Mouse (Mus musculus) left cerebral cortex, adult 8-10 months (tissue): ENCODE results near the gene Cfap70. TPM values are rescaled to one million over a fixed set of nuclear protein-coding genes. Genes with fewer than 3 reads are reported as not detected.

Experiments
- DNase-seq, 2 experiments: peaks; one replicate each; pipeline ENCODE4 v3.0.0; 2022; ENCODE audit warnings: low spot score in 2 of 2
- total RNA-seq, 4 experiments: library from RNA; stranded (reverse); gene quantifications; 2 replicates each; pipeline ENCODE4 v1.2.4; 2022

Gene Cfap70
- total RNA-seq, 4 experiments from 2014 or later, result 3.1 to 4.1 (median 3.5) TPM

DNA sequence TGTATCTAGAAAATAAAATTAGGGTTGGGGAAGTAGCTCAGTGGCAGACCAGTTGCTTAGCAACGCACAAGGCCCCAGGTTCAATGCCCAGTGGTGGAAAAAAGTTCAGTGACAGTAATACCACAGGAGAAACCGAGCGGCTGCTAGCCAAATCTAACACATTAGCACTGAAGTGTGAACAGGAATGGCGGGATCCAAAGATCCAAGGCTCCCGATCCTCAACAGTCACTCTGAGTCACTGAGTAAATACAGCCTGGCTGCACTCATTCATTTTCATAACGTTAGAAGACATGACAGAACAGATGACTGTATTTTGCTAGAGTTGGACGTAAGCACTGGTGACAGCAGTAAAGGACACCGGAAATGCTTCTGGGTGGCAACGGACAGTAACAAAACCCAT, 106.1 kb downstream of the Cfap70 start:
- DNase-seq, result no peak

Other genes with a start within 250 kb of the Cfap70 start
- not detected for gene Kcnk16, start 183.0 kb downstream of the Cfap70 start, total RNA-seq
- gene Nudt13, start 157.5 kb downstream of the Cfap70 start, total RNA-seq, result 10 to 100 TPM; 18.9 to 23.2 (median 21.2) TPM
- 10 to 100 TPM; 34.6 to 39.1 (median 36.5) TPM for gene Ecd, start 104.1 kb downstream of the Cfap70 start, total RNA-seq
- gene Fam149b, start 104.1 kb downstream of the Cfap70 start, total RNA-seq, result 10 to 100 TPM; 45.3 to 49.3 (median 47.8) TPM
- gene Dnajc9, start 63.3 kb downstream of the Cfap70 start, total RNA-seq, result 10 to 100 TPM; 24.9 to 33.6 (median 28.6) TPM
- gene Mrps16, start 58.6 kb downstream of the Cfap70 start, total RNA-seq, result 10 to 100 TPM; 30.2 to 36.4 (median 33.9) TPM
- gene Anxa7, start 27.9 kb upstream of the Cfap70 start, total RNA-seq, result 10 to 100 TPM; 70.2 to 86.3 (median 74.8) TPM
- 1 to 10 TPM in 2 of 4 experiments, under 1 TPM in 2; 0.59 to 1.8 (median 0.89) TPM for gene Mss51, start 44.7 kb upstream of the Cfap70 start, total RNA-seq
- gene Ppp3cb, start 94.3 kb upstream of the Cfap70 start, total RNA-seq, result 100 to 1,000 TPM; 244 to 282 (median 264) TPM
- 10 to 100 TPM; 52.2 to 58.6 (median 54.9) TPM for gene Usp54, start 188.8 kb upstream of the Cfap70 start, total RNA-seq
- 1 to 10 TPM in 2 of 4 experiments, under 1 TPM in 1, not detected in 1; 0.27 to 1.2 (median 1.1) TPM for gene Myoz1, start 204.3 kb upstream of the Cfap70 start, total RNA-seq
- under 1 TPM; 0.23 to 0.57 (median 0.47) TPM for gene Synpo2l, start 216.1 kb upstream of the Cfap70 start, total RNA-seq
- gene Sec24c, start 222.1 kb upstream of the Cfap70 start, total RNA-seq, result 100 to 1,000 TPM in 1 of 4 experiments, 10 to 100 TPM in 3; 87.9 to 102 (median 99.5) TPM
- gene Fut11, start 242.7 kb upstream of the Cfap70 start, total RNA-seq, result 10 to 100 TPM; 14.4 to 15.4 (median 15.1) TPM